Mouse (Mus musculus) lung, embryonic 16.5 days (tissue): ENCODE data around the gene Sec24c. TPM values are rescaled to one million over a fixed set of nuclear protein-coding genes. Genes with fewer than 3 reads are reported as not detected.
A peak's percentile ranks its signal among the peaks of the same experiment; 100 is the strongest.

Experiments used
- ATAC-seq: fragments of 200-750 bp; cut with Nextera tagmentation; 2 replicates; pipeline ENCODE4 v1.8.0; 2017; ENCODE audit warnings: low read depth, mild to moderate bottlenecking, moderate library complexity
- H3K27ac ChIP-seq: fragments of 300-500 bp; sonication (generic); 2 replicates; pipeline ENCODE4 v1.5.1; 2014; ENCODE audit warnings: mild to moderate bottlenecking, control low read depth, low read length
- H3K27me3 ChIP-seq: fragments of 300-500 bp; sonication (generic); 2 replicates; pipeline ENCODE4 v1.6.1; 2014; ENCODE audit warnings: low read depth, low read length, mixed read lengths; ENCODE audit not compliant: control insufficient read depth, insufficient read depth
- H3K36me3 ChIP-seq: fragments of 300-500 bp; sonication (generic); 2 replicates; pipeline ENCODE4 v1.6.1; 2014; ENCODE audit warnings: low read length; ENCODE audit not compliant: control insufficient read depth, insufficient read depth
- H3K4me1 ChIP-seq: fragments of 300-500 bp; sonication (generic); replicated peaks from 2 replicates; pipeline ENCODE4 v1.6.1; 2014; ENCODE audit warnings: low read length, mixed read lengths; ENCODE audit not compliant: control insufficient read depth, insufficient read depth
- H3K4me2 ChIP-seq: fragments of 300-500 bp; sonication (generic); 2 replicates; pipeline ENCODE4 v1.6.1; 2014; ENCODE audit warnings: low read depth, low read length, control low read depth
- H3K4me3 ChIP-seq: fragments of 300-500 bp; sonication (generic); 2 replicates; pipeline ENCODE4 v1.5.1; 2014; ENCODE audit warnings: mild to moderate bottlenecking, low read length, control low read depth
- H3K9ac ChIP-seq: fragments of 300-500 bp; sonication (generic); 2 replicates; pipeline ENCODE4 v1.6.1; 2014; ENCODE audit warnings: low read length, control low read depth
- H3K9me3 ChIP-seq: fragments of 300-500 bp; sonication (generic); 2 replicates; pipeline ENCODE4 v1.6.1; 2016; ENCODE audit warnings: low read length; ENCODE audit not compliant: control insufficient read depth
- WGBS: fragments of 180-500 bp; shearing (Covaris S2); extraction: QIAGEN DNeasy Blood & Tissue Kit; methylation state at CpG from one replicate; pipeline ENCODE4 v1.1.7; 2014; 5-methylcytosine and 5-hydroxymethylcytosine counted together
- microRNA-seq: library from miRNA; unstranded; fragments of <30 nt; microRNA quantifications from one replicate; pipeline ENCODE4, GENCODE M21; 2016
- polyA plus RNA-seq: library from polyadenylated mRNA; unstranded; fragments of >200 nt; fragmentation: Nextera tagmentation; extraction: Ambion mirVana; gene quantifications from 2 replicates; pipeline ENCODE4 v1.2.1, GENCODE M21; 2015

The Sec24c gene
- polyA plus RNA-seq, 1 experiment from 2014 or later, result 95.6 TPM

- no peak overlapping the region for H3K4me2 ChIP-seq
- H3K36me3 ChIP-seq, result peaks cover 11% of the 10 kb centered on the region
- peaks cover 8% of the 10 kb centered on the region for H3K4me1 ChIP-seq
- H3K9ac ChIP-seq, result no peak overlapping the region
- no peak overlapping the region for H3K4me3 ChIP-seq
- no peaks in the 10 kb centered on the region for H3K27me3 ChIP-seq
- H3K27ac ChIP-seq, result peak overlapping the region; percentile 3; the same call in 1 of the 2 replicates
- ATAC-seq, result no peak
- 39% methylated on average over 2 of the region's 2 CpGs for WGBS
- no peaks in the 10 kb centered on the region for H3K9me3 ChIP-seq
These were observed 60.9 kb downstream of the Sec24c start for GRCm38 (mm10) chr14:20735052-20735451.

GRCm38 (mm10) chr14:20735892-20736390 lies 61.8 kb downstream of the Sec24c start:
- no peak for ATAC-seq
- H3K27ac ChIP-seq, result no peak overlapping the region
- no peaks in the 10 kb centered on the region for H3K27me3 ChIP-seq
- H3K4me3 ChIP-seq, result no peak overlapping the region
- WGBS, result 76% methylated on average over 13 of the region's 13 CpGs
- H3K4me1 ChIP-seq, result peaks cover 8% of the 10 kb centered on the region
- no peak overlapping the region for H3K4me2 ChIP-seq
- H3K36me3 ChIP-seq, result peaks cover 8% of the 10 kb centered on the region; the same call in 1 of the 2 replicates
- H3K9ac ChIP-seq, result no peak overlapping the region
- H3K9me3 ChIP-seq, result no peaks in the 10 kb centered on the region

GRCm38 (mm10) chr14:20737306-20737705 lies 63.2 kb downstream of the Sec24c start:
- no peak for ATAC-seq

GRCm38 (mm10) chr14:20738511-20738910 lies 64.4 kb downstream of the Sec24c start:
- no peak overlapping the region for H3K27ac ChIP-seq
- H3K4me2 ChIP-seq, result no peak overlapping the region
- no peaks in the 10 kb centered on the region for H3K27me3 ChIP-seq
- peaks cover 6% of the 10 kb centered on the region; the same call in 1 of the 2 replicates for H3K36me3 ChIP-seq
- no peaks in the 10 kb centered on the region for H3K9me3 ChIP-seq
- no peak for ATAC-seq
- peaks cover 2% of the 10 kb centered on the region for H3K4me1 ChIP-seq
- no peak overlapping the region for H3K9ac ChIP-seq
- no peak overlapping the region for H3K4me3 ChIP-seq
- 82% methylated on average over 8 of the region's 8 CpGs for WGBS

More at GRCm38 (mm10) chr14:20737306-20737705, 63.2 kb downstream of the Sec24c start:
- WGBS, result 33% methylated on average over 14 of the region's 14 CpGs
- no peak overlapping the region for H3K27ac ChIP-seq
- peaks cover 8% of the 10 kb centered on the region for H3K4me1 ChIP-seq
- no peak overlapping the region for H3K4me2 ChIP-seq
- H3K9me3 ChIP-seq, result no peaks in the 10 kb centered on the region
- no peak overlapping the region for H3K9ac ChIP-seq
- no peak overlapping the region for H3K4me3 ChIP-seq
- H3K36me3 ChIP-seq, result peaks cover 8% of the 10 kb centered on the region; the same call in 1 of the 2 replicates
- H3K27me3 ChIP-seq, result no peaks in the 10 kb centered on the region

GRCm38 (mm10) chr14:20741301-20741700 lies 67.2 kb downstream of the Sec24c start:
- Histone ChIP-seq H3K36me3 (peaks cover 9% of the 10 kb centered on the region), H3K9ac (no peak overlapping the region), H3K27me3 (no peaks in the 10 kb centered on the region), H3K4me2 (no peak overlapping the region), H3K4me1 (no peaks in the 10 kb centered on the region), H3K27ac (no peak overlapping the region), H3K9me3 (no peaks in the 10 kb centered on the region), H3K4me3 (no peak overlapping the region)
- WGBS, result 70% methylated on average over 9 of the region's 9 CpGs
- no peak for ATAC-seq

GRCm38 (mm10) chr14:20743614-20744013 lies 69.5 kb downstream of the Sec24c start:
- no peak for ATAC-seq
- H3K36me3 ChIP-seq, result peaks cover 8% of the 10 kb centered on the region

More at GRCm38 (mm10) chr14:20743614-20744013, 69.5 kb downstream of the Sec24c start:
- Histone ChIP-seq H3K27me3 (no peaks in the 10 kb centered on the region), H3K9me3 (no peaks in the 10 kb centered on the region), H3K9ac (no peak overlapping the region), H3K4me3 (no peak overlapping the region), H3K4me1 (no peaks in the 10 kb centered on the region), H3K4me2 (no peak overlapping the region), H3K27ac (no peak overlapping the region)
- 46% methylated on average over 3 of the region's 3 CpGs for WGBS

Small RNA genes lying within 50 kb of the gene (microRNA-seq; reads per million reads assigned to microRNA genes)
- gene Mir6946, result 0.99 reads per million

Other genes starting within 250 kb of the Sec24c start
- gene Cfap70, start 222.1 kb upstream of the Sec24c start, polyA plus RNA-seq, result 2.2 and 5.6 TPM in 2 replicates
- gene Anxa7, start 194.2 kb upstream of the Sec24c start, polyA plus RNA-seq, result 45.4 TPM in 2 replicates
- 0.45 and 1.0 TPM in 2 replicates for gene Mss51, start 177.4 kb upstream of the Sec24c start, polyA plus RNA-seq
- 34.2 and 39.0 TPM in 2 replicates for gene Ppp3cb, start 127.7 kb upstream of the Sec24c start, polyA plus RNA-seq
- gene Usp54, start 33.2 kb upstream of the Sec24c start, polyA plus RNA-seq, result 6.2 and 8.1 TPM in 2 replicates
- gene Myoz1, start 17.8 kb upstream of the Sec24c start, polyA plus RNA-seq, result 1.8 and 7.9 TPM in 2 replicates
- 4.2 and 6.2 TPM in 2 replicates for gene Synpo2l, start 6.0 kb upstream of the Sec24c start, polyA plus RNA-seq
- gene Fut11, start 20.7 kb downstream of the Sec24c start, polyA plus RNA-seq, result 29.4 and 30.7 TPM in 2 replicates
- 191 and 192 TPM in 2 replicates for gene Chchd1, start 28.7 kb downstream of the Sec24c start, polyA plus RNA-seq
- 29.3 and 30.4 TPM in 2 replicates for gene Zswim8, start 33.2 kb downstream of the Sec24c start, polyA plus RNA-seq
- gene Ndst2, start 60.3 kb downstream of the Sec24c start, polyA plus RNA-seq, result 26.6 and 29.9 TPM in 2 replicates
- gene Camk2g, start 119.8 kb downstream of the Sec24c start, polyA plus RNA-seq, result 33.7 and 37.0 TPM in 2 replicates
- gene Plau, start 162.4 kb downstream of the Sec24c start, polyA plus RNA-seq, result 1.8 and 2.1 TPM in 2 replicates